Mouse (Mus musculus) neural tube, embryonic 11.5 days (tissue): ENCODE measurements around the gene Actn4. TPM values are rescaled to one million over a fixed set of nuclear protein-coding genes. Genes with fewer than 3 reads are reported as not detected.
A peak's percentile ranks its signal among the peaks of the same experiment; 100 is the strongest.

ENCODE experiments used
- ATAC-seq: fragments of 200-750 bp; cut with Nextera tagmentation; 2 replicates; pipeline ENCODE4 v1.8.0; 2017; ENCODE audit warnings: moderate number of reproducible peaks, mild to moderate bottlenecking, moderate TSS enrichment, moderate library complexity; ENCODE audit not compliant: insufficient read depth, low FRiP score, low TSS enrichment
- DNase-seq: peaks from one replicate; pipeline ENCODE4 v3.0.0-alpha.2; 2015; ENCODE audit warnings: low spot score
- H3K27ac ChIP-seq: fragments of 300-500 bp; sonication (generic); 2 replicates; pipeline ENCODE4 v1.5.1; 2014; ENCODE audit warnings: low read depth, mild to moderate bottlenecking, low read length
- H3K27me3 ChIP-seq: fragments of 300-500 bp; sonication (generic); 2 replicates; pipeline ENCODE4 v1.6.1; 2014; ENCODE audit warnings: mild to moderate bottlenecking, low read length, mixed read lengths; ENCODE audit not compliant: control insufficient read depth, insufficient read depth
- H3K36me3 ChIP-seq: fragments of 300-500 bp; sonication (generic); 2 replicates; pipeline ENCODE4 v1.6.1; 2014; ENCODE audit warnings: mild to moderate bottlenecking, low read length, moderate library complexity, mixed read lengths; ENCODE audit not compliant: control insufficient read depth, insufficient read depth
- H3K4me1 ChIP-seq: fragments of 300-500 bp; sonication (generic); 2 replicates; pipeline ENCODE4 v1.6.1; 2014; ENCODE audit warnings: low read length, mixed read lengths; ENCODE audit not compliant: control insufficient read depth, insufficient read depth
- H3K4me2 ChIP-seq: fragments of 300-500 bp; sonication (generic); 2 replicates; pipeline ENCODE4 v1.6.1; 2014; ENCODE audit warnings: low read depth, mild to moderate bottlenecking, moderate library complexity
- H3K4me3 ChIP-seq: fragments of 300-500 bp; sonication (generic); 2 replicates; pipeline ENCODE4 v1.5.1; 2014; ENCODE audit warnings: low read depth, low read length
- H3K9ac ChIP-seq: fragments of 300-500 bp; sonication (generic); 2 replicates; pipeline ENCODE4 v1.6.1; 2014; ENCODE audit warnings: mild to moderate bottlenecking, low read length
- H3K9me3 ChIP-seq: fragments of 300-500 bp; sonication (generic); 2 replicates; pipeline ENCODE4 v1.6.1; 2016; ENCODE audit warnings: low read length; ENCODE audit not compliant: control insufficient read depth
- WGBS: fragments of 180-500 bp; shearing (Covaris S2); extraction: QIAGEN DNeasy Blood & Tissue Kit; methylation state at CpG from one replicate; pipeline ENCODE4 v1.1.7; 2014; 5-methylcytosine and 5-hydroxymethylcytosine counted together
- polyA plus RNA-seq: library from polyadenylated mRNA; unstranded; fragments of >200 nt; fragmentation: Nextera tagmentation; extraction: Ambion mirVana; gene quantifications from 2 replicates; pipeline ENCODE4 v1.2.1, GENCODE M21; 2014

Gene Actn4
- polyA plus RNA-seq, 1 experiment from 2014 or later: 201 TPM

GRCm38 (mm10) chr7:28990766-28991273 is 28.7 kb upstream of the Actn4 start:
- no peak overlapping the region for H3K4me2 ChIP-seq
- DNase-seq (no peak), ATAC-seq (no peak)
- H3K9me3 ChIP-seq: no peaks in the 10 kb centered on the region
- no peak overlapping the region for H3K9ac ChIP-seq
- H3K4me1 ChIP-seq: no peaks in the 10 kb centered on the region
- no peaks in the 10 kb centered on the region for H3K36me3 ChIP-seq
- no peaks in the 10 kb centered on the region for H3K27me3 ChIP-seq
- H3K4me3 ChIP-seq: no peak overlapping the region
- WGBS: 52% methylated on average over 14 of the region's 14 CpGs
- no peak overlapping the region for H3K27ac ChIP-seq

GRCm38 (mm10) chr7:28985207-28985606 is 23.1 kb upstream of the Actn4 start:
- Histone ChIP-seq H3K27me3 (no peaks in the 10 kb centered on the region), H3K4me1 (peaks cover 11% of the 10 kb centered on the region), H3K36me3 (no peaks in the 10 kb centered on the region), H3K9me3 (no peaks in the 10 kb centered on the region), H3K4me2 (no peak overlapping the region), H3K9ac (no peak overlapping the region), H3K4me3 (no peak overlapping the region), H3K27ac (no peak overlapping the region)
- WGBS: 85% methylated on average over 7 of the region's 7 CpGs
- DNase-seq (no peak), ATAC-seq (no peak)

GRCm38 (mm10) chr7:28984452-28984851 is 22.3 kb upstream of the Actn4 start:
- no peak overlapping the region for H3K4me2 ChIP-seq
- no peaks in the 10 kb centered on the region for H3K36me3 ChIP-seq
- DNase-seq (no peak), ATAC-seq (no peak)
- H3K27me3 ChIP-seq: no peaks in the 10 kb centered on the region
- H3K4me3 ChIP-seq: no peak overlapping the region
- no peak overlapping the region for H3K9ac ChIP-seq
- H3K4me1 ChIP-seq: peaks cover 11% of the 10 kb centered on the region
- no peak overlapping the region for H3K27ac ChIP-seq
- no peaks in the 10 kb centered on the region for H3K9me3 ChIP-seq
- 97% methylated on average over 1 of the region's 1 CpGs for WGBS

- Histone ChIP-seq H3K27ac (no peak overlapping the region), H3K27me3 (no peaks in the 10 kb centered on the region), H3K4me1 (peaks cover 11% of the 10 kb centered on the region), H3K4me3 (no peak overlapping the region), H3K9me3 (no peaks in the 10 kb centered on the region), H3K9ac (no peak overlapping the region), H3K36me3 (no peaks in the 10 kb centered on the region; the same call in 1 of the 2 replicates), H3K4me2 (no peak overlapping the region)
- DNase-seq: no peak
- 69% methylated on average over 4 of the region's 4 CpGs for WGBS
- no peak for ATAC-seq
These were observed 21.7 kb upstream of the Actn4 start for GRCm38 (mm10) chr7:28983849-28984248.

- Histone ChIP-seq H3K4me2 (0 out of 2 replicates have a peak overlapping the region, but pooled peaks have one; percentile 88), H3K27me3 (no peaks in the 10 kb centered on the region), H3K9me3 (no peaks in the 10 kb centered on the region), H3K4me1 (peaks cover 11% of the 10 kb centered on the region), H3K9ac (no peak overlapping the region), H3K4me3 (no peak overlapping the region), H3K36me3 (peaks cover 5% of the 10 kb centered on the region; the same call in 1 of the 2 replicates), H3K27ac (no peak overlapping the region)
- DNase-seq: no peak
- no peak for ATAC-seq
- WGBS: 72% methylated on average over 11 of the region's 11 CpGs
These were observed 21.0 kb upstream of the Actn4 start for GRCm38 (mm10) chr7:28983141-28983564.

GRCm38 (mm10) chr7:28982274-28983013 is 20.3 kb upstream of the Actn4 start:
- peaks cover 11% of the 10 kb centered on the region for H3K4me1 ChIP-seq
- H3K4me3 ChIP-seq: peak overlapping the region; percentile 63
- H3K4me2 ChIP-seq: peak overlapping the region; percentile 88
- 0 out of 2 replicates have a peak overlapping the region, but pooled peaks have one; percentile 34 for H3K27ac ChIP-seq
- H3K36me3 ChIP-seq: peaks cover 8% of the 10 kb centered on the region
- 11% methylated on average over 19 of the region's 19 CpGs for WGBS
- ATAC-seq: peak; percentile 60; the same call in 1 of the 2 replicates
- H3K27me3 ChIP-seq: no peaks in the 10 kb centered on the region
- H3K9ac ChIP-seq: peak overlapping the region; percentile 65
- no peaks in the 10 kb centered on the region for H3K9me3 ChIP-seq
- no peak for DNase-seq

DNA sequence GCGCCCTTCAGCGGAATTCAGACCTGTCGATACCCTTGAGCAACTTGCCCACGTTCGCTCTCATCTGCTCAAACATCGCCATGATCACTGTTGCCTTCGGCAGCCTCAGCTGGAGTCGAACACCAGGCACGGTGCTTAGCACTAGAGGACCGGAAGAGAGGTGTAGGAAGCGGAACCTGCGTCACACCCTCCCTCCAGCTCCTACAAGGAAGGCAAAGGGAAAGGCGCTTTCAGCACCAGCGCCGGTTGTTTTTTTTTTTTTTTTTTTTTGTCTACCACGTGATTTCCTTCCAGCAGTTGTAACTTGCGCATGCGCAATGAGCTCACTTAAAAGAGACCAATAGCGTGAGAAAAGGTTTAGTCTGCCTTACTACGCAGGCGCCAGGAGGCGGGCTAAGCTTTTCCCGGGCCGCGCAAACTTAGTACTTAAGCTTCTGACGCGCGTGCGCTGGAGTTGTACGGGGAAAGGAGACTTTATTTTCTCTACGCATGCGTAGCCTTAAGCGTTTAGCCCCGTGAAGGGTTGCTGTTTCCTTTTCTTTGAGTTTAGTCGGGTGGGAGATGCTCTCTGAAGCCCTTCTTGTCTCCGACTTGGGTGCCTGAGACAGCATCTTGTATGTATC is 19.6 kb upstream of the Actn4 start, which contains the start of the genes Eif3k and Map4k1:
Gene Eif3k (minus strand): TSS at position 214 of the 623 bp plus-strand sequence.
Gene Map4k1 (plus strand): TSS at position 400 of the 623 bp plus-strand sequence.
- H3K4me3 ChIP-seq: peak within 1 kb of the TSS; percentile 63
- H3K27ac ChIP-seq: 0 out of 2 replicates have a peak within 1 kb of the TSS, but pooled peaks have one; percentile 34
- under 1% methylated on average over 36 of the region's 36 CpGs for WGBS
- peak within 1 kb of the TSS; percentile 71 for H3K9ac ChIP-seq
- H3K4me1 ChIP-seq: peaks cover 11% of the 10 kb centered on the region
- H3K9me3 ChIP-seq: no peaks in the 10 kb centered on the region
- ATAC-seq (peak; percentile 95), DNase-seq (peak; percentile 97)
- peak within 1 kb of the TSS; percentile 94 for H3K4me2 ChIP-seq
- H3K27me3 ChIP-seq: no peaks in the 10 kb centered on the region
- peaks cover 11% of the 10 kb centered on the region for H3K36me3 ChIP-seq

DNA sequence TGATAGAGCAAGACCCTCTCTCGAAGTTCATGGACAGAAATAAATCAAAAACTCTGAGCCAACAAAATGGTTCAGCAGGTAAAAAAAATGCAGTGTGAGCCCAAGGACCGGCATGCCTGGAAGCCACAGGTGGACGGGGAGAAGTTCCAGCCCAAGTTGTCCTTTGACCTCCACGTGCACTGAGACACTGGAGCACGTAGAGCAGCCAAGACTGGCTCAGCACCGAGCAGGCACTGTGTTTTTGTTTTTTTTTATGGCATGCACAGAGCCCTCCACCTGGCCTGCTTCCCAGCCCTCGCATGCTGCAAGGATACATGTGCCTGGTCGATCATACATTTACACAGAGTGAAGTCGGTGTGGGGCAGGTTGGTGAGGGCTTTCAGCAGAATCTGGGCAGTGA is 15.4 kb upstream of the Actn4 start:
- H3K27ac ChIP-seq: no peak overlapping the region
- H3K9ac ChIP-seq: no peak overlapping the region
- H3K9me3 ChIP-seq: no peaks in the 10 kb centered on the region
- peaks cover 8% of the 10 kb centered on the region for H3K4me1 ChIP-seq
- no peaks in the 10 kb centered on the region for H3K27me3 ChIP-seq
- H3K36me3 ChIP-seq: peaks cover 26% of the 10 kb centered on the region
- ATAC-seq (no peak), DNase-seq (no peak)
- no peak overlapping the region for H3K4me3 ChIP-seq
- WGBS: 88% methylated on average over 9 of the region's 9 CpGs
- H3K4me2 ChIP-seq: no peak overlapping the region
